Mouse (Mus musculus) liver, adult 2 months (tissue): ENCODE data around the gene Rdh5.

Experiments used
- CTCF ChIP-seq: fragments of 200-500 bp; IDR thresholded peaks from 2 replicates; pipeline ENCODE4 v1.5.1; 2011; ENCODE audit warnings: low read depth, low read length, control low read depth
- POLR2A ChIP-seq: fragments of 200-500 bp; IDR thresholded peaks from 2 replicates; pipeline ENCODE4 v1.6.1; 2011; ENCODE audit warnings: low read length, control low read depth; ENCODE audit not compliant: insufficient read depth; ENCODE audit errors: extremely low read depth

GRCm38 (mm10) chr10:128931441-128931840 lies 8.8 kb upstream of the Rdh5 start:
- TF ChIP-seq POLR2A (no peak), CTCF (no peak)
